Mouse (Mus musculus): Measurements from ENCODE around the gene Mrpl23. TPM values are rescaled to one million over a fixed set of nuclear protein-coding genes. Genes with fewer than 3 reads are reported as not detected.

The Mrpl23 gene
- polyA plus RNA-seq, 1 experiment from 2014 or later = 12.8 TPM

- Histone ChIP-seq H3K27me3 (no peaks in the 10 kb centered on the region; the same call in 1 of the 2 replicates), H3K4me3 (replicated peaks) (no peak overlapping the region), H3K4me1 (replicated peaks) (no peaks in the 10 kb centered on the region), H3K36me3 (no peaks in the 10 kb centered on the region), H3K9ac (replicated peaks) (no peak overlapping the region), H3K4me2 (replicated peaks) (no peak overlapping the region), H3K27ac (no peak overlapping the region), H3K9me3 (no peaks in the 10 kb centered on the region)
- no peak for ATAC-seq
- WGBS = 91% methylated on average over 1 of the region's 1 CpGs
These were observed 32.5 kb upstream of the Mrpl23 start for GRCm38 (mm10) chr7:142500032-142500431.

DNA sequence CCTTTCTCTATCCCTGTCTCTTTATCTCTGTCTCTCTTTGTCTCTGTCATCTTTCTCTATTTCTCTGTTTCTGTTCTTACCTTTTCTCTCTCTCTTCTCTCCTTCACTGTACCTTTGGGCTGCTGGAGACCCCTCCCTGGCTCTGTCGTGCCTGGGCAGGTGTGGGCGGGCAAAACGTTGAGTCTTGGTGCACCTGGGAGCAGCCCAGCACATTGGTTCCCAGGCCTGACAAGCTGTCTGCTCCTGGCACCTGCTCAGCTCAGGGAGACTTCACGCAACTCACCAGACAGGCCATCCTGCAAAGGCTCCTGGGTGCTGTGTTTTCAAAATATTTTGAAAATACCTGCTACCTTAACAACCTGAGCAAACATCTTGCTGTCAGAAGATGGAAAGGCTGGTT, 29.3 kb upstream of the Mrpl23 start:
- H3K9me3 ChIP-seq = no peaks in the 10 kb centered on the region
- no peaks in the 10 kb centered on the region for H3K36me3 ChIP-seq
- 76% methylated on average over 4 of the region's 4 CpGs for WGBS
- ATAC-seq = no peak
- H3K4me2 ChIP-seq (replicated peaks) = no peak overlapping the region
- peaks cover 14% of the 10 kb centered on the region for H3K4me1 ChIP-seq (replicated peaks)
- H3K9ac ChIP-seq (replicated peaks) = no peak overlapping the region
- H3K27ac ChIP-seq = no peak overlapping the region
- no peak overlapping the region for H3K4me3 ChIP-seq (replicated peaks)
- no peaks in the 10 kb centered on the region; the same call in 1 of the 2 replicates for H3K27me3 ChIP-seq

DNA sequence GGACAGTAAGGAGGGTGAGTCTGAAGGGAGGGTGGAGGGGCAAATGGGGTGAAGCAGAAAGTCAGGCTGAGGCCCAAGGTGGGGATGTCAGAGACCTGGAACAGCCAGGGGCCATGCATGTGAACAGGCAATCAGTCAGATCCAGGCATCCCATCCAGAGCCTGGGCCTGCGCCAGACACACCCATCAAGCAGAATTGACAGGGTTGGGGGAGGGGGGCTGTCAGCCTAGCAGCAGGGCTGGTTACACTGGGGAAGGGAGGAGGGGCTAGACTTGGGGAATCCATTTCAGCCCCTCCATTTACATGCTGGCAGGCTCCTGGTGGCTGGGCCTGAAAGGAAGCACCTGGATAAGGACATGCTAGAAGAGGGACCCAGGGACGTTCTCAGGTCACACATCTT, 26.5 kb upstream of the Mrpl23 start:
- Histone ChIP-seq H3K9me3 (no peaks in the 10 kb centered on the region), H3K36me3 (no peaks in the 10 kb centered on the region), H3K27me3 (no peaks in the 10 kb centered on the region; the same call in 1 of the 2 replicates), H3K4me3 (replicated peaks) (no peak overlapping the region), H3K4me1 (replicated peaks) (peaks cover 26% of the 10 kb centered on the region), H3K9ac (replicated peaks) (no peak overlapping the region), H3K27ac (no peak overlapping the region), H3K4me2 (replicated peaks) (no peak overlapping the region)
- peak; percentile 75 for ATAC-seq
- 13% methylated on average over 2 of the region's 2 CpGs for WGBS

- no peaks in the 10 kb centered on the region; the same call in 1 of the 2 replicates for H3K27me3 ChIP-seq
- no peak overlapping the region; the same call in 1 of the 2 replicates for H3K27ac ChIP-seq
- H3K9me3 ChIP-seq = no peaks in the 10 kb centered on the region
- 17% methylated on average over 4 of the region's 4 CpGs for WGBS
- peak; percentile 77 for ATAC-seq
- no peaks in the 10 kb centered on the region for H3K36me3 ChIP-seq
- H3K4me2 ChIP-seq (replicated peaks) = no peak overlapping the region
- H3K9ac ChIP-seq (replicated peaks) = no peak overlapping the region
- H3K4me3 ChIP-seq (replicated peaks) = no peak overlapping the region
- H3K4me1 ChIP-seq (replicated peaks) = peaks cover 26% of the 10 kb centered on the region
These were observed 26.0 kb upstream of the Mrpl23 start for GRCm38 (mm10) chr7:142506501-142506900.

DNA sequence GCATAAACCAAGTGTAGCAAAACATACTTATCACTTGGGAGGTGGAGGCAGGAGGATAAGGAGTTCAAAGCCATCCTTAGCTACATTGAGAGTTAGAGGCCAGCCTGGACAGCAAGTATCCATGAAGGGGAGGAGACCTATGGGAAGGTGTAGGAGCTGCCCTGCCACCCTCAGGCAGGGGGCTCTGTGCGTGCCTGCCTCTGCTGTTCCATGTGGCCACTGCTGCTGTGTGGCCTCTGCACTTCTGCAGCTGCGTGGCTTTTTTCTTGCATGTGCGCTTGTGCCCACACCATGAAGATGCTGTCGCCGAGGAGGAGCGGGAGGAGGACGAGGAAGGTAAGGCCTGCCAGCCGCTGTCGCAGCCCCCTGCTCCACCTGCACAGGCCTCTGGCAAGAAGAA, 25.0 kb upstream of the Mrpl23 start:
- Histone ChIP-seq H3K4me2 (replicated peaks) (no peak overlapping the region), H3K9me3 (no peaks in the 10 kb centered on the region), H3K27me3 (no peaks in the 10 kb centered on the region; the same call in 1 of the 2 replicates), H3K9ac (replicated peaks) (no peak overlapping the region), H3K36me3 (no peaks in the 10 kb centered on the region), H3K4me1 (replicated peaks) (peaks cover 26% of the 10 kb centered on the region), H3K27ac (no peak overlapping the region), H3K4me3 (replicated peaks) (no peak overlapping the region)
- 94% methylated on average over 9 of the region's 9 CpGs for WGBS
- ATAC-seq = no peak

GRCm38 (mm10) chr7:142509518-142509917, 23.0 kb upstream of the Mrpl23 start:
- Histone ChIP-seq H3K4me1 (replicated peaks) (peaks cover 26% of the 10 kb centered on the region), H3K9me3 (no peaks in the 10 kb centered on the region), H3K27ac (peak overlapping the region; percentile 72), H3K9ac (replicated peaks) (no peak overlapping the region), H3K36me3 (no peaks in the 10 kb centered on the region), H3K4me3 (replicated peaks) (no peak overlapping the region), H3K27me3 (no peaks in the 10 kb centered on the region), H3K4me2 (replicated peaks) (no peak overlapping the region)
- 40% methylated on average over 14 of the region's 14 CpGs for WGBS
- ATAC-seq = no peak

- H3K27ac ChIP-seq = peak overlapping the region; percentile 72
- no peaks in the 10 kb centered on the region for H3K27me3 ChIP-seq
- no peak overlapping the region for H3K9ac ChIP-seq (replicated peaks)
- H3K36me3 ChIP-seq = no peaks in the 10 kb centered on the region
- peaks cover 26% of the 10 kb centered on the region for H3K4me1 ChIP-seq (replicated peaks)
- no peaks in the 10 kb centered on the region for H3K9me3 ChIP-seq
- no peak overlapping the region for H3K4me3 ChIP-seq (replicated peaks)
- H3K4me2 ChIP-seq (replicated peaks) = no peak overlapping the region
- no peak for ATAC-seq
- 14% methylated on average over 12 of the region's 12 CpGs for WGBS
These were observed 22.3 kb upstream of the Mrpl23 start for GRCm38 (mm10) chr7:142510021-142510777.

DNA sequence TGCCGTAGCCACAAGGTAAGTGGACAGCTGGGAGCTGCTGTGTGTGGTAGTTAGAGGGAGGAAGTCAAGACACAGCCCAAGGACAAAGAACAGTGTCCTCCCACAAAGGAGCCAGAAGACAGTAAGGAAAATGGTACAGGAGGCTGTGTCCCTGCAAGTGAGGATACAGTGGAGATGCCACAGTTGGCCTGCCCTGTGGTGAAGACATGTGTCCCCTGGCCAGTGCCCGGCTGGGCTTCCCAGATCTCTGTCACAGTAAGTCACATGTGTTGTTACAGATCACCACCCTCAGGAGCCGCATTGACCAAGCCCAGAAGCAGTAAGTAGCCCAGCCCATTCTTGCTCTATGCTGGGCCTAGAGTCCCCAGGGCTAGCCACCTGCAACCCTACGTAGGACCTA, 18.4 kb upstream of the Mrpl23 start:
- no peak overlapping the region for H3K4me3 ChIP-seq (replicated peaks)
- WGBS = 92% methylated on average over 4 of the region's 4 CpGs
- no peaks in the 10 kb centered on the region for H3K27me3 ChIP-seq
- H3K4me2 ChIP-seq (replicated peaks) = no peak overlapping the region
- no peak overlapping the region for H3K27ac ChIP-seq
- H3K36me3 ChIP-seq = no peaks in the 10 kb centered on the region
- ATAC-seq = no peak
- H3K4me1 ChIP-seq (replicated peaks) = peaks cover 24% of the 10 kb centered on the region
- no peak overlapping the region for H3K9ac ChIP-seq (replicated peaks)
- no peaks in the 10 kb centered on the region for H3K9me3 ChIP-seq

GRCm38 (mm10) chr7:142516221-142516978, 16.1 kb upstream of the Mrpl23 start:
- Histone ChIP-seq H3K27me3 (no peaks in the 10 kb centered on the region), H3K4me3 (replicated peaks) (no peak overlapping the region), H3K9me3 (no peaks in the 10 kb centered on the region; the same call in 1 of the 2 replicates), H3K4me2 (replicated peaks) (peak overlapping the region; percentile 15; the same call in 1 of the 2 replicates), H3K4me1 (replicated peaks) (peaks cover 12% of the 10 kb centered on the region), H3K36me3 (no peaks in the 10 kb centered on the region), H3K27ac (peak overlapping the region; percentile 42; the same call in 1 of the 2 replicates), H3K9ac (replicated peaks) (peak overlapping the region; percentile 24; the same call in 1 of the 2 replicates)
- 50% methylated on average over 21 of the region's 21 CpGs for WGBS
- ATAC-seq = peak; percentile 50; the same call in 1 of the 2 replicates

DNA sequence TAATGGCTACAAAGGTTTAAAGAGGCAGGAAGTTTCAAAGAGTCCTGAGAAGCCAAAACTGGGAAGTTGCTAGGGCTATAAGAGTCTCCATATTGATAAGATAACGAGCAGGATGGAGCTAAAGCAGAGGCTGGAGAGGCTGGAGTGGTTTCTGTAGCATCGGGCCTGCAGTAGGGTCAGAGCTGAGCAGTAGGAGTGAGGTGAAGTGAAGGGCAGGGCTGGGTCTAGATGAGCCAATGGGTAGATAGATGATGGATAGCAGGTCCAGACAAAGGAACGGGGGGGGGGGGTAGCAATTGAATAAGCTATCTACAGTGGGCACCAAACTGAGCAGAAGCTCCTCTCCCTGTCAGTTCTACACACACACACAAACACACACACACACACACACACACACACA, 15.0 kb upstream of the Mrpl23 start:
- no peak for ATAC-seq
- WGBS = 89% methylated on average over 3 of the region's 3 CpGs
- Histone ChIP-seq H3K4me2 (replicated peaks) (no peak overlapping the region), H3K27ac (no peak overlapping the region), H3K4me3 (replicated peaks) (no peak overlapping the region), H3K9me3 (no peaks in the 10 kb centered on the region; the same call in 1 of the 2 replicates), H3K36me3 (no peaks in the 10 kb centered on the region), H3K9ac (replicated peaks) (no peak overlapping the region), H3K4me1 (replicated peaks) (peaks cover 12% of the 10 kb centered on the region), H3K27me3 (no peaks in the 10 kb centered on the region)

DNA sequence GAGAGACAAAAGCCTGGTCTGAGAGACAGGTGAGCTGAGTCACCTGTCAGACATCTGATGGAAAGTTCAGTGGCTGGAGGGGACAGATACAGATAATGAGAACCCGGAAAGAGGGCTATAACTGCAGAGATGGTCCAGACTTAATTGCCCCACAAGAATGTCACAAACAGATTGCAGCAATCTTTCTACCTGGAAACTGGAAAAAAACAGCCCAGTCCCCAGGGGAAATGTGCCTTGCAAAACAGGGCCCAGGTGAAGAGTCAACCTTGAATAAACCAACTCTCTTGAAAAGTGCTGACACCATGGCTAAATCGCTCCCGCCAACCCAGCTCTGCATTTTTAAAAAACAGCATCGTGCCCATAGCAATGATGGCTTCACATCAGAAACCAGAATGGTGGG, 12.2 kb upstream of the Mrpl23 start:
- no peak overlapping the region for H3K27ac ChIP-seq
- H3K4me3 ChIP-seq (replicated peaks) = no peak overlapping the region
- WGBS = 92% methylated on average over 4 of the region's 4 CpGs
- H3K4me1 ChIP-seq (replicated peaks) = peaks cover 19% of the 10 kb centered on the region
- no peaks in the 10 kb centered on the region for H3K27me3 ChIP-seq
- H3K9me3 ChIP-seq = no peaks in the 10 kb centered on the region; the same call in 1 of the 2 replicates
- ATAC-seq = no peak
- no peak overlapping the region for H3K9ac ChIP-seq (replicated peaks)
- H3K4me2 ChIP-seq (replicated peaks) = no peak overlapping the region
- H3K36me3 ChIP-seq = no peaks in the 10 kb centered on the region

DNA sequence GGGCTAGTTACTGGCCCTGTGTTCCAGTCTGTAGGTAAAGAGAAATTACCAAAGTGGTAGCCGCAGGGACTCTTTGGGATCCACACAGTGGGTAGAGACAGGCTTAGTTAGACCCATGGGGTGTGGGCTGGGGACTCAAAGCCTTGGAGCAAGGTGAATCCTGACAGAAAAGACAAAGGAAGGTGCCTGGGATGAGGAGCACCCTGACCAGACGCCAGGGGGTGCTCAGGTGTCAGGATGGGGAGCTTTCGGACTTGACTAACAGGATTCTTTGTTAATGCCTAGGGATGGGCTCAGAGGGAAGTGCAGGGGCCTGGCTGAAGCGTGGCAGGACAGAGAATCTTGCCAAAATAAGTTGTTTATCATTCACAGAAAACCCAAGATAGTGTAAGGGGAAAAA, 10.1 kb upstream of the Mrpl23 start:
- no peak overlapping the region for H3K4me3 ChIP-seq (replicated peaks)
- H3K9ac ChIP-seq (replicated peaks) = no peak overlapping the region
- H3K27ac ChIP-seq = no peak overlapping the region
- no peaks in the 10 kb centered on the region for H3K36me3 ChIP-seq
- no peak for ATAC-seq
- H3K9me3 ChIP-seq = no peaks in the 10 kb centered on the region; the same call in 1 of the 2 replicates
- WGBS = 29% methylated on average over 4 of the region's 4 CpGs
- 0 out of 2 replicates have a peak, but pooled peaks cover 3% of the 10 kb centered on the region for H3K27me3 ChIP-seq
- no peak overlapping the region for H3K4me2 ChIP-seq (replicated peaks)
- peaks cover 13% of the 10 kb centered on the region for H3K4me1 ChIP-seq (replicated peaks)

Measured in midbrain, embryonic 13.5 days (tissue).